Mouse (Mus musculus): Measurements from ENCODE around the gene Zfp652. TPM values are rescaled to one million over a fixed set of nuclear protein-coding genes. Genes with fewer than 3 reads are reported as not detected.
"Not testable (repeated sequence)": the region's sequence is repeated elsewhere in the genome, so short reads cannot be mapped to it uniquely, and the experiment has no call there.

Gene Zfp652
- 11.7 and 13.9 TPM in 2 replicates for polyA plus RNA-seq (2014; fragmentation: Nextera tagmentation; extraction: Ambion mirVana)

- peak within 1 kb of the TSS; percentile 94 for H3K4me2 ChIP-seq (replicated peaks; ENCODE audit: low read depth, low read length)
- H3K9me3 ChIP-seq (ENCODE audit: control insufficient read depth, low read depth, low read length), result no peaks in the 10 kb centered on the region
- H3K36me3 ChIP-seq (ENCODE audit: control insufficient read depth, insufficient read depth, low read length), result no peaks in the 10 kb centered on the region
- peak within 1 kb of the TSS; percentile 99 for H3K4me3 ChIP-seq (ENCODE audit: low read depth, low read length)
- under 1% methylated on average over 44 of the region's 103 CpGs for WGBS
- H3K27me3 ChIP-seq (ENCODE audit: control insufficient read depth, insufficient read depth, low read length), result no peaks in the 10 kb centered on the region
- ATAC-seq (ENCODE audit: insufficient number of reproducible peaks, insufficient read depth, low FRiP score, low read depth), result peak; percentile 93
- peak within 1 kb of the TSS; percentile 96 for H3K27ac ChIP-seq (ENCODE audit: low read length)
- H3K9ac ChIP-seq (replicated peaks; ENCODE audit: low read depth, low read length), result peak within 1 kb of the TSS; percentile 96
- peaks cover 18% of the 10 kb centered on the region for H3K4me1 ChIP-seq (ENCODE audit: control insufficient read depth, insufficient read depth, low read length)
Observed at GRCm38 (mm10) chr11:95712563-95713224, at the start of gene Zfp652. TSS of gene Zfp652 (plus strand) at chr11:95712673.

GRCm38 (mm10) chr11:95666529-95667149, 45.8 kb upstream of the Zfp652 start, which contains the start of gene Phb:
TSS of gene Phb (plus strand) at chr11:95666957.
- Histone ChIP-seq H3K4me2 (replicated peaks; ENCODE audit: low read depth, low read length) (peak within 1 kb of the TSS; percentile 74), H3K27me3 (ENCODE audit: control insufficient read depth, insufficient read depth, low read length) (no peaks in the 10 kb centered on the region), H3K36me3 (ENCODE audit: control insufficient read depth, insufficient read depth, low read length) (peaks cover 28% of the 10 kb centered on the region), H3K9me3 (ENCODE audit: control insufficient read depth, low read depth, low read length) (no peaks in the 10 kb centered on the region), H3K9ac (replicated peaks; ENCODE audit: low read depth, low read length) (peak within 1 kb of the TSS; percentile 65), H3K27ac (ENCODE audit: low read length) (peak within 1 kb of the TSS; percentile 72), H3K4me3 (ENCODE audit: low read depth, low read length) (peak within 1 kb of the TSS; percentile 76), H3K4me1 (ENCODE audit: control insufficient read depth, insufficient read depth, low read length) (peaks cover 6% of the 10 kb centered on the region; the same call in 1 of the 2 replicates)
- ATAC-seq (ENCODE audit: insufficient number of reproducible peaks, insufficient read depth, low FRiP score, low read depth), result peak; percentile 94
- under 1% methylated on average over 25 of the region's 25 CpGs for WGBS

- Histone ChIP-seq H3K27ac (ENCODE audit: low read length) (peak overlapping the region; percentile 72), H3K4me2 (replicated peaks; ENCODE audit: low read depth, low read length) (peak overlapping the region; percentile 74), H3K9ac (replicated peaks; ENCODE audit: low read depth, low read length) (peak overlapping the region; percentile 65), H3K36me3 (ENCODE audit: control insufficient read depth, insufficient read depth, low read length) (peaks cover 33% of the 10 kb centered on the region), H3K27me3 (ENCODE audit: control insufficient read depth, insufficient read depth, low read length) (no peaks in the 10 kb centered on the region), H3K9me3 (ENCODE audit: control insufficient read depth, low read depth, low read length) (no peaks in the 10 kb centered on the region), H3K4me3 (ENCODE audit: low read depth, low read length) (peak overlapping the region; percentile 76), H3K4me1 (ENCODE audit: control insufficient read depth, insufficient read depth, low read length) (peaks cover 6% of the 10 kb centered on the region; the same call in 1 of the 2 replicates)
- peak; percentile 28; the same call in 1 of the 2 replicates for ATAC-seq (ENCODE audit: insufficient number of reproducible peaks, insufficient read depth, low FRiP score, low read depth)
- WGBS, result 1% methylated on average over 11 of the region's 11 CpGs
Observed at GRCm38 (mm10) chr11:95667177-95667576, 45.3 kb upstream of the Zfp652 start.

GRCm38 (mm10) chr11:95668086-95668485, 44.4 kb upstream of the Zfp652 start:
- not testable (repeated sequence) for H3K27me3 ChIP-seq (ENCODE audit: control insufficient read depth, insufficient read depth, low read length); ATAC-seq (ENCODE audit: insufficient number of reproducible peaks, insufficient read depth, low FRiP score, low read depth); H3K9me3 ChIP-seq (ENCODE audit: control insufficient read depth, low read depth, low read length); H3K27ac ChIP-seq (ENCODE audit: low read length); H3K4me1 ChIP-seq (ENCODE audit: control insufficient read depth, insufficient read depth, low read length)
- peak overlapping the region; percentile 74 for H3K4me2 ChIP-seq (replicated peaks; ENCODE audit: low read depth, low read length)
- H3K4me3 ChIP-seq (ENCODE audit: low read depth, low read length), result 0 out of 2 replicates have a peak overlapping the region, but pooled peaks have one; percentile 76
- peaks cover 33% of the 10 kb centered on the region for H3K36me3 ChIP-seq (ENCODE audit: control insufficient read depth, insufficient read depth, low read length)
- H3K9ac ChIP-seq (replicated peaks; ENCODE audit: low read depth, low read length), result peak overlapping the region; percentile 65; the same call in 1 of the 2 replicates
- WGBS, result 89% methylated on average over 7 of the region's 7 CpGs

- no peak for ATAC-seq (ENCODE audit: insufficient number of reproducible peaks, insufficient read depth, low FRiP score, low read depth)
- no peak overlapping the region for H3K9ac ChIP-seq (replicated peaks; ENCODE audit: low read depth, low read length)
- WGBS, result 89% methylated on average over 14 of the region's 14 CpGs
- peak overlapping the region; percentile 30; the same call in 1 of the 2 replicates for H3K27ac ChIP-seq (ENCODE audit: low read length)
- no peak overlapping the region for H3K4me2 ChIP-seq (replicated peaks; ENCODE audit: low read depth, low read length)
- H3K9me3 ChIP-seq (ENCODE audit: control insufficient read depth, low read depth, low read length), result no peaks in the 10 kb centered on the region
- H3K4me3 ChIP-seq (ENCODE audit: low read depth, low read length), result no peak overlapping the region
- H3K27me3 ChIP-seq (ENCODE audit: control insufficient read depth, insufficient read depth, low read length), result no peaks in the 10 kb centered on the region
- peaks cover 70% of the 10 kb centered on the region for H3K36me3 ChIP-seq (ENCODE audit: control insufficient read depth, insufficient read depth, low read length)
- peaks cover 6% of the 10 kb centered on the region; the same call in 1 of the 2 replicates for H3K4me1 ChIP-seq (ENCODE audit: control insufficient read depth, insufficient read depth, low read length)
Observed at GRCm38 (mm10) chr11:95675498-95675897, 37.0 kb upstream of the Zfp652 start.

GRCm38 (mm10) chr11:95676307-95676706, 36.2 kb upstream of the Zfp652 start:
- 15% methylated on average over 6 of the region's 6 CpGs for WGBS
- ATAC-seq (ENCODE audit: insufficient number of reproducible peaks, insufficient read depth, low FRiP score, low read depth), result peak; percentile 69; the same call in 1 of the 2 replicates
- peak overlapping the region; percentile 30; the same call in 1 of the 2 replicates for H3K27ac ChIP-seq (ENCODE audit: low read length)
- H3K4me3 ChIP-seq (ENCODE audit: low read depth, low read length), result no peak overlapping the region
- H3K9ac ChIP-seq (replicated peaks; ENCODE audit: low read depth, low read length), result no peak overlapping the region
- H3K27me3 ChIP-seq (ENCODE audit: control insufficient read depth, insufficient read depth, low read length), result no peaks in the 10 kb centered on the region
- H3K4me2 ChIP-seq (replicated peaks; ENCODE audit: low read depth, low read length), result no peak overlapping the region
- H3K4me1 ChIP-seq (ENCODE audit: control insufficient read depth, insufficient read depth, low read length), result peaks cover 6% of the 10 kb centered on the region; the same call in 1 of the 2 replicates
- peaks cover 65% of the 10 kb centered on the region for H3K36me3 ChIP-seq (ENCODE audit: control insufficient read depth, insufficient read depth, low read length)
- H3K9me3 ChIP-seq (ENCODE audit: control insufficient read depth, low read depth, low read length), result no peaks in the 10 kb centered on the region

- Histone ChIP-seq H3K4me2 (replicated peaks; ENCODE audit: low read depth, low read length) (no peak overlapping the region), H3K4me3 (ENCODE audit: low read depth, low read length) (no peak overlapping the region), H3K27ac (ENCODE audit: low read length) (no peak overlapping the region), H3K36me3 (ENCODE audit: control insufficient read depth, insufficient read depth, low read length) (peaks cover 56% of the 10 kb centered on the region), H3K9me3 (ENCODE audit: control insufficient read depth, low read depth, low read length) (no peaks in the 10 kb centered on the region), H3K4me1 (ENCODE audit: control insufficient read depth, insufficient read depth, low read length) (peaks cover 6% of the 10 kb centered on the region; the same call in 1 of the 2 replicates), H3K9ac (replicated peaks; ENCODE audit: low read depth, low read length) (no peak overlapping the region), H3K27me3 (ENCODE audit: control insufficient read depth, insufficient read depth, low read length) (no peaks in the 10 kb centered on the region)
- 80% methylated on average over 14 of the region's 14 CpGs for WGBS
- ATAC-seq (ENCODE audit: insufficient number of reproducible peaks, insufficient read depth, low FRiP score, low read depth), result no peak
Observed at GRCm38 (mm10) chr11:95677925-95678701, 34.4 kb upstream of the Zfp652 start.

- H3K27ac ChIP-seq (ENCODE audit: low read length), result peak overlapping the region; percentile 62; the same call in 1 of the 2 replicates
- no peak for ATAC-seq (ENCODE audit: insufficient number of reproducible peaks, insufficient read depth, low FRiP score, low read depth)
- 65% methylated on average over 9 of the region's 9 CpGs for WGBS
- no peak overlapping the region for H3K4me2 ChIP-seq (replicated peaks; ENCODE audit: low read depth, low read length)
- H3K9ac ChIP-seq (replicated peaks; ENCODE audit: low read depth, low read length), result no peak overlapping the region
- no peaks in the 10 kb centered on the region for H3K27me3 ChIP-seq (ENCODE audit: control insufficient read depth, insufficient read depth, low read length)
- H3K36me3 ChIP-seq (ENCODE audit: control insufficient read depth, insufficient read depth, low read length), result peaks cover 34% of the 10 kb centered on the region
- H3K9me3 ChIP-seq (ENCODE audit: control insufficient read depth, low read depth, low read length), result no peaks in the 10 kb centered on the region
- H3K4me1 ChIP-seq (ENCODE audit: control insufficient read depth, insufficient read depth, low read length), result no peaks in the 10 kb centered on the region
- H3K4me3 ChIP-seq (ENCODE audit: low read depth, low read length), result no peak overlapping the region
Observed at GRCm38 (mm10) chr11:95681995-95682601, 30.4 kb upstream of the Zfp652 start.
